Mouse (Mus musculus) heart, postnatal 0 days (tissue): ENCODE data around the gene Trpm5.

Experiments used
- CTCF ChIP-seq: IDR thresholded peaks from 2 replicates; pipeline ENCODE4 v1.5.1; 2016; ENCODE audit warnings: antibody characterized with exemption, control low read depth, low read depth
- EP300 ChIP-seq: IDR thresholded peaks from 2 replicates; pipeline ENCODE4 v1.6.1; 2016; ENCODE audit warnings: antibody characterized with exemption, low read depth

DNA sequence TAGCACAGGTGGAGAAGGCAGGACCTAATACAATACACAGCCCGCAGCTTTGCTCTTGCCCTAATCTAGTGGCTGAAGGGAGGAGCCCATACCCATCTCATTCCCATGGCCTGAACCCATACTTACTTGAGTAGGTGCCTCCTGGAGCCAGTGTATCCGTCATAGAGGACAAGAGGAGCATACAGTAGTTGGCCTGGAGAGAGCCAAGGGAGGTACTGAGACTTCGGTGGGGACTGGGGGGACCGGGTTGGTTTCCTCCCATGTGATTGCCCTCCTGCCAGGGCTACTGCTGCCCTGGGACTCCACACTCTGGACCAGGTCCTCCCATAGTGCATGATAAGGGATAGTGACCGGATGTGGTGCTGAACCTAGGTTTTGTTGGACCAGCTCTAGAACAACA is 21.8 kb downstream of the Trpm5 start:
- no peak for TF ChIP-seq CTCF
- TF ChIP-seq EP300: no peak
